Comparison of ENCODE assay signal across 9 mouse cellular contexts in the genomic region with DNA sequence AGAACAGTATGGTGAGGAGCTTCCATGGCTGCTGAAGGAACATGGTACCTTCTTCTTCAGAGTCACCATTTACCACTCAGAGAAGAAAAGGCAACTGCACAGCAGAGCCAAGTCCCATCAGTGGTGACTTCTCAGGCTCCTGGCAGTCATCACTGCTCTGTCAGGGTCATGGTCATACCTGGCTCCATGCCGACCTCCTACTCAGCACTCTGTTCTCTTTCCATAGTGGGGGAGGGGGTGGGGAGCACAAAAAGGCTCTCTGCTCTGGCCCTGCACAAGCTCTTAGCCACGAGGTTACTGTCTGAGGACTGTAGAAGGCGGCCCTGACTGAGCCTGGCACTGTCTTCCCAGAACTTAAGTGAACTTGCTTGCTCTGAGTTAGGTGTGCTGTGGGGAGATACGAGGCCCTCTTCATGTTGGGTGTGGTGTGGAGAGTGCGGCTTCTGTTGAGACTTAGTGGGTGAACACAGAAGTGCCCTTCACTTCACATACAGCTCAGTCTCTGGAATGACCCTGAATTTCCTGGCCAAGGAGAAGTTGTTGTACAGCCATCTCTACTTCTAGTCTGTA. TPM values are rescaled to one million over a fixed set of nuclear protein-coding genes. Genes with fewer than 3 reads are reported as not detected.
DNase-seq lines count a peak whose midpoint lies in the region; ATAC-seq and TF ChIP-seq lines count a peak whose summit lies in the region.
"Had no signal": no experiment of that assay in that cellular context is flagged by ENCODE, and none has a peak within 500 bp of the region (broad histone marks: within the 10 kb centered on the region; RNA-seq: fewer than 3 reads in every experiment).

No protein-coding gene starts in this region.

- H3K36me3 ChIP-seq in embryonic facial prominence, embryonic 12.5 days = peaks cover 7% of the 10 kb centered on the region
- H3K36me3 ChIP-seq in embryonic facial prominence, embryonic 10.5 days (replicated peaks) = peaks cover 29% of the 10 kb centered on the region
- peaks cover 57% of the 10 kb centered on the region for H3K36me3 ChIP-seq in G1E (replicated peaks)
- no peaks in the 10 kb centered on the region for H3K36me3 ChIP-seq in limb, embryonic 15.5 days

- DNase-seq in embryonic facial prominence, embryonic 10.5 days (ENCODE audit: low spot score) = no peak
- DNase-seq in G1E (ENCODE audit: low spot score) (no peak), adipocyte (ENCODE audit: low spot score) (no peak)
- peak; percentile 44 to 64 for DNase-seq in cerebellum, postnatal 25 days
- no peak for DNase-seq in gastrocnemius, postnatal 4 days (ENCODE audit: low spot score in 2 of 2)

- no peaks in the 10 kb centered on the region for H3K27me3 ChIP-seq in embryonic facial prominence, embryonic 12.5 days
- H3K27me3 ChIP-seq in embryonic facial prominence, embryonic 10.5 days (replicated peaks; ENCODE audit: low read depth, poor library complexity, severe bottlenecking) = no peaks in the 10 kb centered on the region
- no peaks in the 10 kb centered on the region for H3K27me3 ChIP-seq in G1E (ENCODE audit: insufficient read depth, low read length)
- H3K27me3 ChIP-seq in limb, embryonic 15.5 days = no peaks in the 10 kb centered on the region

- H3K9ac ChIP-seq in embryonic facial prominence, embryonic 12.5 days = no peak overlapping the region
- H3K9ac ChIP-seq in limb, embryonic 15.5 days = no peak overlapping the region

- 0 out of 2 replicates have a peak overlapping the region, but pooled peaks have one; percentile 6 for H3K27ac ChIP-seq in embryonic facial prominence, embryonic 12.5 days
- H3K27ac ChIP-seq in embryonic facial prominence, embryonic 10.5 days (replicated peaks) = no peak overlapping the region
- H3K27ac ChIP-seq in limb, embryonic 15.5 days = peak overlapping the region; percentile 84; the same call in 1 of the 2 replicates

- H3K4me2 ChIP-seq in embryonic facial prominence, embryonic 12.5 days (replicated peaks) = no peak overlapping the region
- no peak overlapping the region for H3K4me2 ChIP-seq in limb, embryonic 15.5 days

- peaks cover 3% of the 10 kb centered on the region; the same call in 1 of the 2 replicates for H3K4me1 ChIP-seq in embryonic facial prominence, embryonic 12.5 days
- peaks cover 14% of the 10 kb centered on the region for H3K4me1 ChIP-seq in embryonic facial prominence, embryonic 10.5 days
- H3K4me1 ChIP-seq in G1E (ENCODE audit: insufficient read depth, low read depth, low read length) = peaks cover 62% of the 10 kb centered on the region
- H3K4me1 ChIP-seq in limb, embryonic 15.5 days = peaks cover 23% of the 10 kb centered on the region

- H3K4me3 ChIP-seq in embryonic facial prominence, embryonic 12.5 days = no peak overlapping the region
- no peak overlapping the region for H3K4me3 ChIP-seq in embryonic facial prominence, embryonic 10.5 days
- H3K4me3 ChIP-seq in G1E (ENCODE audit: low read depth, low read length) = peak overlapping the region; percentile 43; the same call in 1 of the 2 replicates
- H3K4me3 ChIP-seq in limb, embryonic 15.5 days = no peak overlapping the region

- H3K9me3 ChIP-seq in embryonic facial prominence, embryonic 12.5 days = no peaks in the 10 kb centered on the region
- no peaks in the 10 kb centered on the region for H3K9me3 ChIP-seq in embryonic facial prominence, embryonic 10.5 days
- no peaks in the 10 kb centered on the region for H3K9me3 ChIP-seq in G1E (replicated peaks)
- H3K9me3 ChIP-seq in limb, embryonic 15.5 days = no peaks in the 10 kb centered on the region

- TF ChIP-seq CTCF in G1E (IDR thresholded peaks at IDR 0.05; ENCODE audit: low read depth, low read length) = no peak

- WGBS in embryonic facial prominence, embryonic 12.5 days = 87% methylated on average over 5 of the region's 5 CpGs
- 89% methylated on average over 5 of the region's 5 CpGs for WGBS in embryonic facial prominence, embryonic 10.5 days
- WGBS in limb, embryonic 15.5 days = 80% methylated on average over 5 of the region's 5 CpGs

- ATAC-seq in embryonic facial prominence, embryonic 12.5 days (ENCODE audit: insufficient number of reproducible peaks, insufficient read depth, low FRiP score, low TSS enrichment) = no peak
- no peak for ATAC-seq in G1E (ENCODE audit: extremely low read depth, insufficient number of reproducible peaks, low FRiP score, poor library complexity, severe bottlenecking)
- no peak for ATAC-seq in limb, embryonic 15.5 days (ENCODE audit: insufficient number of reproducible peaks, low FRiP score, low TSS enrichment, low read depth)
- no peak for ATAC-seq in granulocyte monocyte progenitor cell, adult 5-6 weeks (replicated peaks; ENCODE audit: poor library complexity, severe bottlenecking)

RNA-seq across cellular contexts. Expression of gene Zfp750, which starts 24.2 kb away (rescaled TPM):
- polyA plus RNA-seq in embryonic facial prominence, embryonic 12.5 days (2016; fragmentation: Nextera tagmentation; extraction: Ambion mirVana) = 2.3 and 2.6 TPM in 2 replicates
- polyA plus RNA-seq in embryonic facial prominence, embryonic 10.5 days (2016; fragmentation: Nextera tagmentation; extraction: Ambion mirVana) = 0.73 and 0.91 TPM in 2 replicates
- total RNA-seq in G1E (2014; fragmentation: Nextera tagmentation) (0.63 TPM in 1 of 2 replicates, not detected in the other), G1E (2017) (0.05 and 0.06 TPM in 2 replicates)
- polyA plus RNA-seq in G1E (2012) = 0.03 and 0.04 TPM in 2 replicates
- 37.5 and 39.1 TPM in 2 replicates for polyA plus RNA-seq in limb, embryonic 15.5 days (2015; fragmentation: Nextera tagmentation; extraction: Ambion mirVana)
- total RNA-seq in gastrocnemius, postnatal 4 days (2021) = under 1 TPM in 1 of 2 experiments, not detected in 1; 0.16 TPM
- total RNA-seq in granulocyte monocyte progenitor cell, adult 5-6 weeks (2014; fragmentation: Nextera tagmentation) = 0.52 TPM in 1 of 2 replicates, not detected in the other
- 0.04 and 0.21 TPM in 2 replicates for total RNA-seq in granulocyte monocyte progenitor cell, adult 5-6 weeks (2017)
- total RNA-seq: left cerebral cortex, postnatal 14 days had no signal

Comparison
In these comparisons a context has a peak if more than half of its experiments do, and no peak if none do; other contexts are left out.
1. DNase-seq: peak in cerebellum, postnatal 25 days (2 of 2); none in embryonic facial prominence, embryonic 10.5 days (single experiment), G1E (single experiment), adipocyte (single experiment) and gastrocnemius, postnatal 4 days (0 of 2).
2. RNA of gene Zfp750, which starts 24.2 kb away (polyA plus RNA-seq): 37.5 to 39.1 TPM in limb, embryonic 15.5 days; 2.3 to 2.6 TPM in embryonic facial prominence, embryonic 12.5 days, 0.73 to 0.91 TPM in embryonic facial prominence, embryonic 10.5 days and 0.03 to 0.04 TPM in G1E; every median in the first group is over 10 times any median in the second.